In the genomic region with DNA sequence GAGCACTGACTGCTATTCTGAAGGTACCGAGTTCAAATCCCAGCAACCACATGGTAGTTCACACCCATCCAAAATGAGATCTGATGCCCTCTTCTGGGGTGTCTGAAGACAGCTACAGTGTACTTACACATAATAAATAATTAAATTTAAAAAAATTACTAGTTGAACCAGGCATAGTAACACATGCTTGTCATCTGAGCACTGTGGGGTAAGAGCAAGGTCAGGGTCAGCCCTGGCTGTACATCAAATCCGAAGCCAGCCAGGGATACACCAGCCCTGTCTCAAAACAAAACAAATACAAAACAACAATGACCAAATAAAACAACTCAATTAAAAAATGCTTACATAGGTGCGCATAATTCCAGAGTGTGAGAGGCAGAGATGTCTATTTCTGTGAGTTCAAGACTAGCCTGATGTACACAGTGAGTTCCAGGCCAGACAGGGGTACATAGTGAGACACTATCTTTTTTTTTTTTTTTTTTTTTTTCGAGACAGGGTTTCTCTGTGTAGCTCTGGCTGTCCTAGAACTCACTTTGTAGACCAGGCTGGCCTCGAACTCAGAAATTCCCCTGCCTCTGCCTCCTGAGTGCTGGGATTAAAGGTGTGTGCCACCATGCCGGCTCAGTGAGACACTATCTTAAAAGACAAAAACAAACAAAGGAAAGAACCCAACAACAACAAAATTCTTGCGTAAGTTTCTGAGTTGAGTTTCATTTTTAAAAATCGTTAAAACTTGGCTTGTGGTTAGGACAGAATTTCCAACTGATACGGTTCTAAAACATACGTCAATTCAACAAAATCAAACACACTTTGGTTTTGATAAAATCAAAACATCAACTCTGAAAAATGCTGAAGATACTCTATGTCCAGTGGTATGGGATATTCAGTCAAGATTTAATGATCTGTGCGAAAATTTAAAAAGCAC, we compare ENCODE assay signal across 8 mouse cellular contexts. TPM values are rescaled to one million over a fixed set of nuclear protein-coding genes. Genes with fewer than 3 reads are reported as not detected.
DNase-seq lines count a peak whose midpoint lies in the region; ATAC-seq and TF ChIP-seq lines count a peak whose summit lies in the region.

No protein-coding gene starts in this region.

- no peaks in the 10 kb centered on the region for H3K27me3 ChIP-seq in heart, embryonic 10.5 days (ENCODE audit: insufficient read depth, poor library complexity, severe bottlenecking)
- H3K27me3 ChIP-seq in CH12.LX (replicated peaks), result no peaks in the 10 kb centered on the region
- H3K27me3 ChIP-seq in forebrain, embryonic 15.5 days, result no peaks in the 10 kb centered on the region

- 84% methylated on average over 11 of the region's 11 CpGs for WGBS in heart, embryonic 10.5 days
- WGBS in forebrain, embryonic 15.5 days, result 84% methylated on average over 11 of the region's 11 CpGs
- 36% methylated on average over 9 of the region's 11 CpGs for WGBS in macrophage (ENCODE audit: missing documents)

- no peak for TF ChIP-seq RAD21 in CH12.LX (IDR thresholded peaks at IDR 0.05; ENCODE audit: low read depth, low read length)

- H3K4me2 ChIP-seq in CH12.LX (ENCODE audit: insufficient read depth, low read depth, poor library complexity, severe bottlenecking), result peak overlapping the region; percentile 77
- peak overlapping the region; percentile 85 for H3K4me2 ChIP-seq in forebrain, embryonic 15.5 days (replicated peaks)

- TF ChIP-seq CTCF in CH12.LX (conservative IDR thresholded peaks at IDR 0.05 in 1 of 2, IDR thresholded peaks at IDR 0.05 in 1 of 2; ENCODE audit: low read depth in 2 of 2, low read length in 2 of 2), result no peak

- ATAC-seq in forebrain, embryonic 15.5 days (replicated peaks), result no peak

- peak overlapping the region; percentile 100 for H3K27ac ChIP-seq in heart, embryonic 10.5 days
- H3K27ac ChIP-seq in CH12.LX (ENCODE audit: insufficient read depth, low read depth), result no peak overlapping the region
- H3K27ac ChIP-seq in forebrain, embryonic 15.5 days (replicated peaks), result peak overlapping the region; percentile 99
- H3K27ac ChIP-seq in macrophage, result peak overlapping the region; percentile 91

- no peaks in the 10 kb centered on the region for H3K9me3 ChIP-seq in heart, embryonic 10.5 days
- H3K9me3 ChIP-seq in CH12.LX (replicated peaks; ENCODE audit: low read length), result no peaks in the 10 kb centered on the region
- no peaks in the 10 kb centered on the region for H3K9me3 ChIP-seq in forebrain, embryonic 15.5 days

- DNase-seq in heart, embryonic 10.5 days (ENCODE audit: low spot score), result no peak
- DNase-seq in heart, adult 18-20 months, result no peak
- no peak for DNase-seq in CH12.LX (ENCODE audit: extremely low read depth)
- no peak for DNase-seq in frontal cortex, postnatal 25 days (ENCODE audit: low spot score in 2 of 2)
- DNase-seq in left cerebral cortex, postnatal 36 days (ENCODE audit: low spot score in 2 of 2), result no peak
- DNase-seq in kidney, adult 8-10 months, result no peak

- H3K79me2 ChIP-seq in CH12.LX (replicated peaks; ENCODE audit: control insufficient read depth, extremely low read depth, insufficient read depth, poor library complexity, severe bottlenecking) (peaks cover 23% of the 10 kb centered on the region), macrophage (ENCODE audit: inconsistent target) (peaks cover 31% of the 10 kb centered on the region)

- in situ Hi-C loops in CH12.LX (cut with MboI; ENCODE audit: low pct_ligation_motif_present, low pct_unique_long_range_greater_than_20kb, low sequenced_read_pairs), result no loop called here

- intact Hi-C loops in left cerebral cortex, postnatal 36 days (cut with DNase I), result no loop called here

- peak overlapping the region; percentile 86 for H3K4me3 ChIP-seq in heart, embryonic 10.5 days
- peak overlapping the region; percentile 78 to 93 (median 88) for H3K4me3 ChIP-seq in CH12.LX (replicated peaks in 1 of 3; ENCODE audit: low read depth in 2 of 3, low read length in 2 of 3, poor library complexity in 1 of 3)
- peak overlapping the region; percentile 85 for H3K4me3 ChIP-seq in forebrain, embryonic 15.5 days
- peak overlapping the region; percentile 54 for H3K4me3 ChIP-seq in macrophage (ENCODE audit: inconsistent target)

- dilution Hi-C loops in CH12.LX (cut with MboI; ENCODE audit: extremely low pct_ligation_motif_present, extremely low pct_unique_long_range_greater_than_20kb, low sequenced_read_pairs), result no loop called here

- no peak for TF ChIP-seq EP300 in CH12.LX (IDR thresholded peaks at IDR 0.05; ENCODE audit: low read length)

- H3K36me3 ChIP-seq in heart, embryonic 10.5 days, result peaks cover 20% of the 10 kb centered on the region
- peaks cover 3 to 22% of the 10 kb centered on the region in 2 experiments for H3K36me3 ChIP-seq in CH12.LX (replicated peaks in 1 of 2; ENCODE audit: control insufficient read depth in 1 of 2, insufficient read depth in 1 of 2, low read length in 1 of 2)
- no peaks in the 10 kb centered on the region for H3K36me3 ChIP-seq in forebrain, embryonic 15.5 days
- H3K36me3 ChIP-seq in macrophage (ENCODE audit: inconsistent target), result no peaks in the 10 kb centered on the region

- H3K9ac ChIP-seq in CH12.LX (ENCODE audit: insufficient read depth, low read depth), result peak overlapping the region; percentile 86
- H3K9ac ChIP-seq in forebrain, embryonic 15.5 days (replicated peaks), result peak overlapping the region; percentile 98; the same call in 1 of the 2 replicates

- TF ChIP-seq POLR2A in CH12.LX (IDR thresholded peaks at IDR 0.05; ENCODE audit: low read depth, low read length), result no peak

- H3K4me1 ChIP-seq in heart, embryonic 10.5 days, result peaks cover 6% of the 10 kb centered on the region; the same call in 1 of the 2 replicates
- peaks cover 6 to 48% of the 10 kb centered on the region in 2 experiments for H3K4me1 ChIP-seq in CH12.LX (ENCODE audit: control insufficient read depth in 1 of 2, insufficient read depth in 2 of 2)
- H3K4me1 ChIP-seq in forebrain, embryonic 15.5 days, result peaks cover 16% of the 10 kb centered on the region

RNA-seq across cellular contexts. Expression of a gene that starts 1.1 kb away (rescaled TPM):
- polyA plus RNA-seq in heart, embryonic 10.5 days (2016; fragmentation: Nextera tagmentation; extraction: Ambion mirVana), result 8.4 and 9.5 TPM in 2 replicates
- 1 to 10 TPM; 9.0 TPM for total RNA-seq in heart, adult 18-20 months (2021)
- total RNA-seq in CH12.LX (2012; rRNA removed), result 14.2 and 14.6 TPM in 2 replicates
- total RNA-seq in CH12.LX (2014; rRNA removed), result 9.9 and 10.4 TPM in 2 replicates
- polyA plus RNA-seq in CH12.LX (2012; ENCODE audit: insufficient read length, low read depth), result 6.2 and 8.2 TPM in 2 replicates
- polyA plus RNA-seq in forebrain, embryonic 15.5 days (2015; fragmentation: Nextera tagmentation; extraction: Ambion mirVana), result 10.9 and 12.9 TPM in 2 replicates
- total RNA-seq in macrophage (2018; cell fraction: chromatin; rRNA removed), result 10 to 100 TPM in 15 of 26 experiments, 1 to 10 TPM in 11; 3.4 to 20.6 (median 13.1) TPM
- 10 to 100 TPM in 12 of 26 experiments, 1 to 10 TPM in 14; 5.2 to 12.7 (median 9.7) TPM for total RNA-seq in macrophage (2018; cell fraction: cytosol; rRNA removed)
- total RNA-seq in macrophage (2018; cell fraction: nucleus; rRNA removed), result 10 to 100 TPM in 19 of 26 experiments, 1 to 10 TPM in 7; 4.0 to 19.3 (median 12.7) TPM
- polyA plus RNA-seq in macrophage (2018), result 4.6 to 4.9 TPM (median 4.8 TPM) in 3 replicates
- 10 to 100 TPM; 49.6 to 52.6 TPM for total RNA-seq in left cerebral cortex, postnatal 36 days (2021)

RNA-seq across cellular contexts. Expression of a gene that starts 24.5 kb away (rescaled TPM):
- polyA plus RNA-seq in heart, embryonic 10.5 days (2016; fragmentation: Nextera tagmentation; extraction: Ambion mirVana), result 48.6 and 60.2 TPM in 2 replicates
- 10 to 100 TPM; 26.4 to 26.7 TPM for total RNA-seq in heart, adult 18-20 months (2021)
- total RNA-seq in CH12.LX (2012; rRNA removed), result 26.6 and 32.5 TPM in 2 replicates
- total RNA-seq in CH12.LX (2014; rRNA removed), result 13.0 and 15.6 TPM in 2 replicates
- 82.0 and 106 TPM in 2 replicates for polyA plus RNA-seq in CH12.LX (2012; ENCODE audit: insufficient read length, low read depth)
- polyA plus RNA-seq in forebrain, embryonic 15.5 days (2015; fragmentation: Nextera tagmentation; extraction: Ambion mirVana), result 60.8 and 63.5 TPM in 2 replicates
- 100 to 1,000 TPM; 275 to 612 (median 339) TPM for total RNA-seq in macrophage (2018; cell fraction: chromatin; rRNA removed)
- total RNA-seq in macrophage (2018; cell fraction: cytosol; rRNA removed), result 10 to 100 TPM; 43.3 to 62.6 (median 51.6) TPM
- 100 to 1,000 TPM in 25 of 26 experiments, 10 to 100 TPM in 1; 96.7 to 275 (median 154) TPM for total RNA-seq in macrophage (2018; cell fraction: nucleus; rRNA removed)
- 67.8 to 153 TPM (median 75.9 TPM) in 3 replicates for polyA plus RNA-seq in macrophage (2018)
- 10 to 100 TPM; 44.0 to 53.0 TPM for total RNA-seq in left cerebral cortex, postnatal 36 days (2021)

RNA-seq across cellular contexts. Expression of a gene that starts 38.0 kb away (rescaled TPM):
- polyA plus RNA-seq in heart, embryonic 10.5 days (2016; fragmentation: Nextera tagmentation; extraction: Ambion mirVana), result 70.8 and 93.3 TPM in 2 replicates
- total RNA-seq in heart, adult 18-20 months (2021), result 10 to 100 TPM; 30.6 to 32.5 TPM
- total RNA-seq in CH12.LX (2012; rRNA removed) (138 and 162 TPM in 2 replicates), CH12.LX (2014; rRNA removed) (193 and 204 TPM in 2 replicates)
- polyA plus RNA-seq in CH12.LX (2012; ENCODE audit: insufficient read length, low read depth) (199 and 212 TPM in 2 replicates), macrophage (2018) (75.4 to 129 TPM (median 88.2 TPM) in 3 replicates)
- polyA plus RNA-seq in forebrain, embryonic 15.5 days (2015; fragmentation: Nextera tagmentation; extraction: Ambion mirVana), result 109 and 110 TPM in 2 replicates
- total RNA-seq in macrophage (2018; cell fraction: chromatin; rRNA removed), result 100 to 1,000 TPM in 19 of 26 experiments, 10 to 100 TPM in 7; 39.0 to 252 (median 153) TPM
- 100 to 1,000 TPM in 24 of 26 experiments, 10 to 100 TPM in 2; 95.1 to 211 (median 142) TPM for total RNA-seq in macrophage (2018; cell fraction: cytosol; rRNA removed)
- 100 to 1,000 TPM in 21 of 26 experiments, 10 to 100 TPM in 5; 67.7 to 217 (median 164) TPM for total RNA-seq in macrophage (2018; cell fraction: nucleus; rRNA removed)
- total RNA-seq in left cerebral cortex, postnatal 36 days (2021), result 10 to 100 TPM; 56.0 to 59.6 TPM

RNA-seq across cellular contexts. Expression of a gene that starts 45.0 kb away (rescaled TPM):
- polyA plus RNA-seq in heart, embryonic 10.5 days (2016; fragmentation: Nextera tagmentation; extraction: Ambion mirVana), result not detected in 2 replicates
- total RNA-seq in heart, adult 18-20 months (2021), result not detected
- not detected in 2 replicates for total RNA-seq in CH12.LX (2012; rRNA removed)
- total RNA-seq in CH12.LX (2014; rRNA removed), result not detected in 2 replicates
- polyA plus RNA-seq in CH12.LX (2012; ENCODE audit: insufficient read length, low read depth), result not detected in 2 replicates
- not detected in 2 replicates for polyA plus RNA-seq in forebrain, embryonic 15.5 days (2015; fragmentation: Nextera tagmentation; extraction: Ambion mirVana)
- not detected for total RNA-seq in macrophage (2018; cell fraction: chromatin; rRNA removed)
- not detected for total RNA-seq in macrophage (2018; cell fraction: cytosol; rRNA removed)
- total RNA-seq in macrophage (2018; cell fraction: nucleus; rRNA removed), result not detected
- not detected in 3 replicates for polyA plus RNA-seq in macrophage (2018)
- not detected for total RNA-seq in left cerebral cortex, postnatal 36 days (2021)

RNA-seq across cellular contexts. Expression of a gene that starts 53.0 kb away (rescaled TPM):
- 34.6 and 39.8 TPM in 2 replicates for polyA plus RNA-seq in heart, embryonic 10.5 days (2016; fragmentation: Nextera tagmentation; extraction: Ambion mirVana)
- total RNA-seq in heart, adult 18-20 months (2021), result 1 to 10 TPM; 7.0 to 7.2 TPM
- total RNA-seq in CH12.LX (2012; rRNA removed) (3.3 and 7.9 TPM in 2 replicates), CH12.LX (2014; rRNA removed) (0.74 and 1.1 TPM in 2 replicates)
- polyA plus RNA-seq in CH12.LX (2012; ENCODE audit: insufficient read length, low read depth) (0.95 and 2.0 TPM in 2 replicates), macrophage (2018) (not detected in 3 replicates)
- polyA plus RNA-seq in forebrain, embryonic 15.5 days (2015; fragmentation: Nextera tagmentation; extraction: Ambion mirVana), result 2.3 and 2.6 TPM in 2 replicates
- 10 to 100 TPM in 1 of 26 experiments, 1 to 10 TPM in 13, under 1 TPM in 4, not detected in 8; 0.62 to 11.9 (median 1.3) TPM for total RNA-seq in macrophage (2018; cell fraction: chromatin; rRNA removed)
- under 1 TPM in 9 of 26 experiments, not detected in 17; 0.10 to 0.34 (median 0.15) TPM for total RNA-seq in macrophage (2018; cell fraction: cytosol; rRNA removed)
- 1 to 10 TPM in 8 of 26 experiments, under 1 TPM in 7, not detected in 11; 0.44 to 2.5 (median 1.1) TPM for total RNA-seq in macrophage (2018; cell fraction: nucleus; rRNA removed)
- 1 to 10 TPM; 1.1 to 5.3 TPM for total RNA-seq in left cerebral cortex, postnatal 36 days (2021)
